Mouse (Mus musculus): ENCODE data around the gene Catsper4. TPM values are rescaled to one million over a fixed set of nuclear protein-coding genes. Genes with fewer than 3 reads are reported as not detected.
"Not testable (repeated sequence)": the region's sequence is repeated elsewhere in the genome, so short reads cannot be mapped to it uniquely, and the experiment has no call there.

Catsper4 gene
- under 1 TPM in 1 of 2 experiments, not detected in 1; 0.34 TPM for total RNA-seq (2021)

DNA sequence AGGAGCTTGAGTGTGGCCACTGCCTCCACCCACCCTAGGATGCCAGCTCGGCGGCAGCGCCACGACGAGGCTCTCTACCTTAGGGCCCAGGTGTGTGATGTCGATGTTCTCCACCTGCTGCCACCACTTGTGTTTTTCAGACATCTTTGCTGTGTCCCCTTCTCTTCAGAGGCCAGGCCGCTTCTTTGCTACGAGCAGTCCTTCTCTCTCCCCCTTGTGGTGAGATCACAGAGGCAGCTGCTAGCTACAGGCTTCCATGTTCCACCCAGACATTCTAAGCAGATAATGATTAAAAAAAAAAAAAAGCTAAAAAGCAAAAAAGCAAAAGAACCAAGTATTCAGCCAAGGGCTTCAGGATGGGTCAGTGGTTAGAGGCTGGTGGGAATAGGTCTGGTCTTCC lies at the start of gene Catsper4:
Gene Catsper4 (minus strand): TSS at position 190 of the 400 bp plus-strand sequence.
- intact Hi-C loops (cut with DNase I) = no loop called here
- no peak for DNase-seq

GRCm38 (mm10) chr4:134273417-134274345 lies 46.5 kb upstream of the Catsper4 start:
- intact Hi-C loops (cut with DNase I) = no loop called here
- no peak for DNase-seq

GRCm38 (mm10) chr4:134272731-134273416 lies 45.7 kb upstream of the Catsper4 start:
- DNase-seq = no peak
- intact Hi-C loops (cut with DNase I) = no loop called here

- intact Hi-C loops (cut with DNase I) = no loop called here
- DNase-seq = no peak
Observed at GRCm38 (mm10) chr4:134271979-134272378, 44.8 kb upstream of the Catsper4 start.

DNA sequence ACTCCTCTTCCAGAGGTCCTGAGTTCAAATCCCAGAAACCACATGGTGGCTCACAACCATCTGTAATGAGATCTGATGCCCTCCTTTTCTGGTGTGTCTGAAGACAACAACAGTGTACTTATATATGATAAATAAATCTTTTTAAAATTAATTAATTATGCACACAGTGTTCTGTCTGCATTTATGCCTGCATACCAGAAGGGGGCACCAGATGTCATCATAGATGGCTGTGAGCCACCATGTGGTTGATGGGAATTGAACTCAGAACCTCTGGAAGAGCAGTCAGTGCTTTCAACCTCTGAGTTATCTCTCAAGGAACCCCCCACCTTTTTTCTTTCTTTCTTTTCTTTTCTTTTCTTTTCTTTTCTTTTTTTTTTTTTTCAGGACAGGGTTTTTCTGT lies 42.4 kb upstream of the Catsper4 start:
- intact Hi-C loops (cut with DNase I); DNase-seq: not testable (repeated sequence)

- intact Hi-C loops (cut with DNase I) = no loop called here
Observed at GRCm38 (mm10) chr4:134268102-134268655, 41.0 kb upstream of the Catsper4 start.

DNA sequence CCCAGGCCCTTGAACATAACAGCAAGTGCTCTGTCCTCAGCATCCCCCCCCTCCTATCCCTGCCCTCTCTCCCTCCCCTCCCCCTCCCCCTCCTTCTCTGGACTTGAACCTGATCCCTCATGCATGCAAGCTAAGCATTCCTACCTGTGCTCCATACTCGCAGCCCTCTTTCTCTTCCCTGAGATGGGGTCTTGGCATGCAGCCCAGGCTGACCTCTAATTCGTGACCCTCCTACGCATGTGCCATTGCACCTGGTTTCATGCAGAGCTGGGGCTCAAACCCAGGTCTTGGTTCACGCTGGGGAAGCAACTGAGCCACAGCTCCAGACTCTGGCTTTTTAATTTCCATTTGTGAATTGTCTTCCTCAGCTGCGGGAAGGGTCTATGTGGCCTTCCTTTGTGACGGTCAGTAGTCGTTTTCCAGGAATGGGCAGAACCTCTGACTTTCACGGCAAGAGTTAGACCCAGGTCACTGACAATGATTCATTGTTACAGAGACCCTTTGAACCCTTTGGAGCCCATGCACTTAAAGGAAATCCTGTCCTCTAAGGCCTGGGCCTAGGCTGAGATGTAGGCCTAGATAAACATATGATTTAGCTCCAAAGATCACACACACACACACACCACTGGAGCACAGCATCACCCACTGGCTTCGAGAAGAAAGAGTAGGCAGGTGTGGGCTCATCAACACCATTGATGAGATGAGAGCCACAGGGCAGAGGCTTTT lies 38.8 kb upstream of the Catsper4 start:
- intact Hi-C loops (cut with DNase I) = no loop called here
- no peak for DNase-seq

More at GRCm38 (mm10) chr4:134268102-134268655, 41.0 kb upstream of the Catsper4 start:
- no peak for DNase-seq

- peak; percentile 70 for DNase-seq
- intact Hi-C loops (cut with DNase I) = no loop called here
Observed at GRCm38 (mm10) chr4:134263191-134263590, 36.0 kb upstream of the Catsper4 start.

GRCm38 (mm10) chr4:134258354-134258753 lies 31.2 kb upstream of the Catsper4 start:
- intact Hi-C loops (cut with DNase I) = no loop called here

DNA sequence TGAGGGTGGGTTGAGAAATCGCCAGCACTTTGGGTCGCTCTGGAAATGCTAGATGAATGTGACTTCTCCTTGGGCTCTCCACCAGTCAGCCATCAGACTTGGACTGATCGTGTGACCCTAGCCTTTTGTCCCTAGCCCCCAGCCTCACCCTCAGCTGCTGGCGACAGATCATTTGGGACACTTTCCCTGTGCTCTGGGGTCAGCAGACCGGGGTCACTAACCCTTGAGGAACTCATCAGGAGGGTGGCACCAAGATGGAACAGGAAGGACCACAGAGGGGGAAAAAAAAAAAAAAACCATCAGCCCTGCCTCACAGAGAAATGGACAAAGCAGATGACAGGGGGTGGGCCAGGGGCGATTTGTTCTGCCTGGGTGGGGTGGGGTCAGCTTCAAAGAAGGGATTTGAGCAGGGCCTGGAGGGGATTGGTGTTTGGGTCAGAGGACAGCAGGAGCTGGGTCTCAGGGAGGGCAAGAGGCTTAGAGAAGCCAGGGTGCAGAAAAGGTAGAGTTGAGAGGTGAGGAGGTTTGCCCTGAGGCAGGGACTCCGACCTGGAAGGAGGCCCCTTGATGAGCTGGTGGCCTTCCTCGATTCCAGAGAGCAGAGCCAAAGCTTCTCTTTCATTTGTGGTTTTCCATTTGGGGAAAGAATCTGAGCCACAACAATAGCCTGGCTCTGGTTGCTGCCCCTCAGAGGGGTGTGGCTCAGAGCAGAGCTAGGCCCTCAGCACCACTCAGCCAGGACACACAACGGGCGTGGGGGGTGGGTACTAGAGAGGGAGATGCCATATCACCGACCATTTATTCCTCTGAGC lies 30.2 kb upstream of the Catsper4 start:
- DNase-seq = no peak
- intact Hi-C loops (cut with DNase I) = no loop called here

More at GRCm38 (mm10) chr4:134258354-134258753, 31.2 kb upstream of the Catsper4 start:
- no peak for DNase-seq

GRCm38 (mm10) chr4:134256407-134257197 lies 29.4 kb upstream of the Catsper4 start:
- no peak for DNase-seq
- intact Hi-C loops (cut with DNase I) = no loop called here

DNA sequence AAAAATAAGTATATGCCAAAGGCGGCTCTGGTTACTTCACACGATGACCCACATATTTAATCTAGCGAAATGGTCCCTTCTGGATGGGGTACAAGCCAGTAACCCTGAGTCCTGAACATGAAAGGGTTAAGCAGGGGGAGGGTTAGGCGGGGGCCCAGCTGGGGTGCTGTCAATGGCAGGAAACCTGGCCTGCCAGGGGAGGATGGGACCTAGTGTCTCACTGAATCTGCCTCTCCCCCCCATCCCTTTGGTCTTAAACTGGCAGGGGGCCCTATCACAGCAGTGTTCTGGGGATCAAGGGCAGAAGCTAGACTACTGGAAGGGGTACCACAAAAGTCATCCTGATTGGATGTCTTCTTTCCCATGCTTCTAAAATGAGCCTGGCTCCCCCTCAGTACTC lies 28.7 kb upstream of the Catsper4 start:
- DNase-seq = no peak

DNA sequence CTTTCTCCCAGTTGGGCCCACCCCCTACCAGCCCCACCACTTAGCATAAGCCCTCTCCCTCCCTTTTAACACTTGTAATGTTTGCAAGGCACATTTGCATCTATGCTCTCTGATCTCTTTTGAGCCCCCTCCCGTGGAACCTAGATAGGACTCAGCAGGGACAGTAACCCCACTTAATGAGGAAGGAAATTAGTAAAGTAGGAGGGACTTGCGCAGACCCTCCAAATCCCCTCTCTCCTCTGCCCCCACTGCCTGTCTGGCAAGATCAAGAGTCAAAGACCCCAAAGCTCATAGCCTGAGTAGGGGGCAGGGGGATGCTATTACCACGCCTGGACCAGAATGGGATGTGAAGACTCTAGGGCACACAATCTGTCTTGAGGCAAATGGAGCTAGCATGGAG lies 27.7 kb upstream of the Catsper4 start:
- intact Hi-C loops (cut with DNase I) = no loop called here
- DNase-seq = no peak

More for the DNA sequence above, 28.7 kb upstream of the Catsper4 start:
- intact Hi-C loops (cut with DNase I) = no loop called here

DNA sequence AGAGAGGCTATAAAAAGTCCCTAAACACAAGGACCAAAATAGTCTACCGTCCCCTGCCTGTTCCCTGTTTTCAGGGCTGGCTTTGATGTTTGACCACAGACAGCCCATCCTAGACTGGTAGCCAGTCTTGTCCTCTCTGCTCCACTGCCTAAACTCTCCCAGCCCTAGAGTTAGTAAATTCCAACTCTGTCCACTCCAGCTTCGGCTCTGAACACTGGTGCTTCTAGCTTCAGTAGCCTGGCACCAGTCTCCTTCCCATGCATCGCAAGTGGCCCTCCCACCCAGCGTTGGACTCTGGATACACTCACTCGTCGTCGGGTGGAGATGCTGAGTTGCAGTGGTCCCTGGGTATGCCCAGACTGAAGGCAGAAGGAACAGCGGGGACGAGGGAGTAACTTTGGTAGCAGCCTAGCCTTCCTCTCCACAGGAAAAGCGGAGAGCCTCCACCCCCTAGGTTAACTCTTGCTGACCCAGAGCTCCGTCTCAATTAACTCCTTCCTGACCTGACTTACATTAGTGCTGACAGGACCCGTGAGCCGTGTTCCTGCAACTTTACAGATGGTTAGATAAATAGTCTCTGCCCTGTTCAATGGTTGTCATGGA lies 26.6 kb upstream of the Catsper4 start, which contains the start of gene Grrp1:
Gene Grrp1 (minus strand): TSS at position 385 of the 603 bp plus-strand sequence.
- no peak for DNase-seq
- intact Hi-C loops (cut with DNase I) = no loop called here

DNA sequence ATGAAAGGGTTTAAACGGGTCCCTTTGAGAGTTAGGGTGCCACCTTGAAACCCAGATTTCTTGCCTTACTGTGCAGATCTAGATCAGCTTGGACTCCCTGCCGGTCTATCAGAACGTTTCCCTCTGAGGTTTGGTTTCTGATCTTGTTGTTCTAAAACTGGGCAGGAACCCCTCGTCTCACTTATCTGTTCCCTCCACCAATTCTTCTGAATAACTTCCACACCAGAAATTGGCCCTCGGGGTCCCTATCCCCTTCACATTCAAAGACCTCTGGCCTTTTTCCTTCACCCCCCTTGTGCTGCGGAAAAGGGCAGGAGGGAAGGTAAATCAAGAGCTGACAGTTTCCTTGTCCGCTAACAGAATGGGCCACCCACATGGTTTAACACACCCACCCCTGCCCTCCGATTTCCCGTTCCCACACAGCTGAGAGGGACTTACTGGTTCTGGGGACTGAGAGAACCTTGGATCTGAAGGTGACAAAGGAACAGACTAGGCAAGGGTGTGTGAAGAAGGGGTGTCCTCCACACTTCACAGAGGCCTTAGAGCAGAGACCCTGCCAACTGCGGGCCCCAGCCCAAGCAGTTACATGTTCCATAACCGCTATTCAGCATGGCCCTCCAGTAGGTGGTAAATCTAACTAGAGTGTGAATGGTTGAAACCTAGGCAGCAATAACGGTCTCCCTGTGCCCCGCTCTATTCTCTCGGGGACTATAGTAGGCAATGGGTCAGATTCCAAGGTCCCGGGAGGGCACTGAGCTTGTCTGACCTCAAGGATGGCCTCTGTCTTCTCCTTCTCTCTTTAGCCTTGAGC lies 25.9 kb upstream of the Catsper4 start:
- DNase-seq = no peak
- intact Hi-C loops (cut with DNase I) = no loop called here

DNA sequence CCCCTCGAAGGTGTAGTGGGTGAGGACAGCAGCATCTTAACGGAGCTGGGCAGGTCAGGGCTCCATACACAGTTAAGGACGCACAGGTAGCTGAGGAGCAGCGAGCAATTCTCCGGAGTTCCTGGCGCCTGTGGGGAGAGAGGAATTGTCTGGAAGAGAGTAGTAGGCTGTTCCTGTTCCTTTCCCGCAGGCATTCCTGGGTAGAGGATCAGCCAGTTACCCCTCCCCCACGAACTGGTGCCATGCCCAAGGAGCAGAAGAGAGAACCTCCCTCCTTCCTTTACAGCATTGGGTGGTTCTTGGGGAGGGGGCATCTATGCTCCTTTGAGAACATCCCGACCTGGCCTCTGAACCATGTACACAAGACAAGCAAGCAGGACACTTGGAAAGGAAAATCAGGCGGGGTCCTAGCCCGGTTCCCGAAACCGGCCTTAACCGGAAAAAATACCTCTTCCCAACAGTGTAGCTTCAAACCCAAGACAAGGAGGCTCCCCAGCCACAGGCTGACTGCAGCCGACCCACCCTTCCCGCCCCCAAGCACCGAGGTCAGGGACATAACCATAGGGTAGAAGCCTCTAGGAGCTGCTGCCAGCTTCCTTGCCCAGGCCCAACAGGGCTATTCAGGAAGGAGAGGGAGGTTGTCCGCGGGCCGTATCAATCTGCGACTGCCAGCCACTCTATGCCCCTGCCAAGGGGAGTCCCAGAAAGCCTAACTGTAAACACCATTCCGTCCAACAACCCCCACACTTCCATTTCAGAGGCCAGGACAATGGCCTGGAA lies 25.1 kb upstream of the Catsper4 start:
- no peak for DNase-seq
- intact Hi-C loops (cut with DNase I) = no loop called here

All from left cerebral cortex, postnatal 4 days (tissue).